Mouse (Mus musculus): ENCODE measurements around the gene Lsm11. TPM values are rescaled to one million over a fixed set of nuclear protein-coding genes. Genes with fewer than 3 reads are reported as not detected.

The Lsm11 gene
- polyA plus RNA-seq, 1 experiment, result 2.1 TPM

- H3K4me1 ChIP-seq (ENCODE audit: control insufficient read depth, insufficient read depth, low read length), result peaks cover 13% of the 10 kb centered on the region
- no peak for DNase-seq
- H3K27ac ChIP-seq (ENCODE audit: insufficient read depth, low read depth, low read length), result no peak overlapping the region
- TF ChIP-seq CTCF (conservative IDR thresholded peaks at IDR 0.05; ENCODE audit: insufficient read depth, insufficient read length, low read depth, low read length), result no peak
- no peak for TF ChIP-seq POLR2A (IDR thresholded peaks at IDR 0.05; ENCODE audit: low read depth, low read length)
- peaks cover 8% of the 10 kb centered on the region for H3K36me3 ChIP-seq (ENCODE audit: control insufficient read depth, insufficient read depth, low read length)
- 33% methylated on average over 11 of the region's 11 CpGs for WGBS
- no peak overlapping the region for H3K4me3 ChIP-seq (ENCODE audit: insufficient read depth, low read depth, low read length)
- no peaks in the 10 kb centered on the region for H3K27me3 ChIP-seq (replicated peaks; ENCODE audit: control insufficient read depth, insufficient read depth, low read length)
Observed at GRCm38 (mm10) chr11:45900233-45901015, 44.3 kb downstream of the Lsm11 start.

GRCm38 (mm10) chr11:45897392-45897791 lies 47.3 kb downstream of the Lsm11 start:
- no peak for TF ChIP-seq POLR2A (IDR thresholded peaks at IDR 0.05; ENCODE audit: low read depth, low read length)
- TF ChIP-seq CTCF (conservative IDR thresholded peaks at IDR 0.05; ENCODE audit: insufficient read depth, insufficient read length, low read depth, low read length), result no peak
- 82% methylated on average over 2 of the region's 2 CpGs for WGBS
- peaks cover 7% of the 10 kb centered on the region for H3K36me3 ChIP-seq (ENCODE audit: control insufficient read depth, insufficient read depth, low read length)

DNA sequence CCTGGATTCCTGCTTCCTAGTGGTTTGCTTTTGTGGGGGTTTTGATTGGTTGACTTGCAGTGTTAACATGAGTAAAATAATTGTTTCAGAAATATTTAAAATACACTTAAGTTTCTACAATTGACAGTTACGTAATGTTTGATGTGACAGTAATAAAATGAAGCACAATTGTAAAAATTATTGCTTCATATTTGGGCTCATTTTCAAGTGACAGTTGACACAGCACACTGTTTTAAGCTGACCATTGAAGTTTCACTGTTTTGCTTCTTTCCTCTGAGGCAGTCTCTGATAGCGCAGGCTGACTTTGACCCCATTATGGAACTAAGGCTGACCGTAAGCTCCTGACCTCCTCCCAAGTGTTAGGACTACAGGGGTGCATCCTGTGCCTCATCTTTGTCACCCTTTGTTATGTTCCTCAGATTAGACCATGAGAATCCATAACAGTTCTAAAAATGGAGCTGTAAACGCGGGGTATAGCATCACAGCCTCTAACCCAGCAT lies 51.8 kb downstream of the Lsm11 start:
- 77% methylated on average over 5 of the region's 5 CpGs for WGBS
- H3K4me1 ChIP-seq (ENCODE audit: control insufficient read depth, insufficient read depth, low read length), result no peaks in the 10 kb centered on the region

More at GRCm38 (mm10) chr11:45897392-45897791, 47.3 kb downstream of the Lsm11 start:
- Histone ChIP-seq H3K4me3 (ENCODE audit: insufficient read depth, low read depth, low read length) (no peak overlapping the region), H3K4me1 (ENCODE audit: control insufficient read depth, insufficient read depth, low read length) (peaks cover 13% of the 10 kb centered on the region), H3K27ac (ENCODE audit: insufficient read depth, low read depth, low read length) (no peak overlapping the region), H3K27me3 (replicated peaks; ENCODE audit: control insufficient read depth, insufficient read depth, low read length) (no peaks in the 10 kb centered on the region)
- DNase-seq, result no peak

DNA sequence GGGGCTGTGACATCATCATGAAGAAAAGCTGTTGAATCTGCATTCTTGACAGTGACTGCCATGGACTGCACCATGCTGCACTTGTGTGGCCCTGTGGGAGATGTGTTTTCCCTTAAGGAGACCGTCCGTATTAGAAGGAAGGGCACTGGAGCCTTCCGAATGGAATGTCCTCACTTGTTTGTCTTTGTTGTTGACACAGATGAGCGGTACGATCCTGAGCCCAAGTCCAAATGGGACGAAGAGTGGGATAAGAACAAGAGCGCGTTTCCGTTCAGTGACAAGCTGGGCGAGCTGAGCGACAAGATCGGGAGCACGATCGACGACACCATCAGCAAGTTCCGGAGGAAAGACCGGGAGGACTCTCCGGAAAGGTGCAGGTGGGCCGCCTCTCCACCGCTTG lies 54.3 kb downstream of the Lsm11 start:
- H3K4me1 ChIP-seq (ENCODE audit: control insufficient read depth, insufficient read depth, low read length), result no peaks in the 10 kb centered on the region
- H3K36me3 ChIP-seq (ENCODE audit: control insufficient read depth, insufficient read depth, low read length), result peaks cover 10% of the 10 kb centered on the region
- TF ChIP-seq CTCF (conservative IDR thresholded peaks at IDR 0.05; ENCODE audit: insufficient read depth, insufficient read length, low read depth, low read length) (no peak), POLR2A (IDR thresholded peaks at IDR 0.05; ENCODE audit: low read depth, low read length) (no peak)
- WGBS, result 88% methylated on average over 20 of the region's 20 CpGs
- H3K27ac ChIP-seq (ENCODE audit: insufficient read depth, low read depth, low read length), result no peak overlapping the region
- no peak for DNase-seq
- no peaks in the 10 kb centered on the region for H3K27me3 ChIP-seq (replicated peaks; ENCODE audit: control insufficient read depth, insufficient read depth, low read length)
- H3K4me3 ChIP-seq (ENCODE audit: insufficient read depth, low read depth, low read length), result no peak overlapping the region

More for the DNA sequence above, 51.8 kb downstream of the Lsm11 start:
- peaks cover 12% of the 10 kb centered on the region for H3K36me3 ChIP-seq (ENCODE audit: control insufficient read depth, insufficient read depth, low read length)
- H3K27ac ChIP-seq (ENCODE audit: insufficient read depth, low read depth, low read length), result no peak overlapping the region
- no peak overlapping the region for H3K4me3 ChIP-seq (ENCODE audit: insufficient read depth, low read depth, low read length)
- DNase-seq, result no peak
- TF ChIP-seq CTCF (conservative IDR thresholded peaks at IDR 0.05; ENCODE audit: insufficient read depth, insufficient read length, low read depth, low read length), result no peak
- TF ChIP-seq POLR2A (IDR thresholded peaks at IDR 0.05; ENCODE audit: low read depth, low read length), result no peak
- no peaks in the 10 kb centered on the region for H3K27me3 ChIP-seq (replicated peaks; ENCODE audit: control insufficient read depth, insufficient read depth, low read length)

DNA sequence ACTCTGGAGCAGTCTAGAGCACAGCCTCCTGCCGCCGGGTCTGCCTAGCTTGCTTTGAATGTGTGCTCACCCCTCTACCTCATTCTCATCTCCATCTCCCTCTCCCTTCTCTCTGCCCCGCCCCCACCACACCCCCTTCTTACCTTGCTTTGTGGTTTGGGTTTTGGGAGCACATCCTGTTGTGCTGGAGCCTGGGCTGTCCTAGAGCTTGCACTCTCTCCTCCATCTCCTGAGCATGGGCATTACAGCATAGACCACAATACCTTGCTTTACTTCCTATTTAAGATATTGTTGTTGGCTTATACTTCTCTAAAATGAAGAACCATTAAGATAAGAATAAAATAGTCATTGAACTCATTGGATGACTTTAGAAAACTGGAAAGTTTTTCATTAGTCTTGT lies 54.8 kb downstream of the Lsm11 start:
- WGBS, result 89% methylated on average over 3 of the region's 3 CpGs
- DNase-seq, result no peak
- Histone ChIP-seq H3K4me1 (ENCODE audit: control insufficient read depth, insufficient read depth, low read length) (no peaks in the 10 kb centered on the region), H3K36me3 (ENCODE audit: control insufficient read depth, insufficient read depth, low read length) (peaks cover 10% of the 10 kb centered on the region), H3K27me3 (replicated peaks; ENCODE audit: control insufficient read depth, insufficient read depth, low read length) (no peaks in the 10 kb centered on the region), H3K27ac (ENCODE audit: insufficient read depth, low read depth, low read length) (no peak overlapping the region), H3K4me3 (ENCODE audit: insufficient read depth, low read depth, low read length) (no peak overlapping the region)
- TF ChIP-seq CTCF (conservative IDR thresholded peaks at IDR 0.05; ENCODE audit: insufficient read depth, insufficient read length, low read depth, low read length) (no peak), POLR2A (IDR thresholded peaks at IDR 0.05; ENCODE audit: low read depth, low read length) (no peak)

DNA sequence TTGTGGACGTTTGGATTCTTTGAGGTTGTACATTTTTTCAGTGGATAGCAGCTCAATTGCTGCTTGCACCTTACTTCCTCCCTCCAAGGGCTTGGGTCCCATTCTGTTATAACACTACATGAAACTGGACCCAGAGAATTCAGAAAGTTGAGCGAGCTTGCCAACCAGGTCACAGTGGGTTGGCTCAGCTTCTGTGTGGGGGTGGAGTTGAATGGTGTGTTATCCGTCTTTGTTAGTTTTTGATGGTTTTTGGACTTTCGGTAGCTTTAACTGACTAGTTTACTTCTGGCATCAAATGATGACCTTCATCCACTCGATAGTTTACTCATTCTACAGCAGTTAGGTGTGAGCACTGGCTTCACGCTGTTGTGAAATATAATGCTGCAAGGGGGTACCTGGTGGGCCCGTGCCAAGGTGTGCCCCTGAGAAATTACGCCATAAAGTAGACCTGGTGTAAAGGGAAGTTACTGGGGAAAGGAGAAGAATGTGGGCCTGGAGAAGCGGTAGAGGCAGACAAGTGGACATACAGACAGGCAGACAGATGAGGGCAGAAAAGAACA lies 56.2 kb downstream of the Lsm11 start:
- 78% methylated on average over 9 of the region's 9 CpGs for WGBS
- no peak overlapping the region for H3K4me3 ChIP-seq (ENCODE audit: insufficient read depth, low read depth, low read length)
- peaks cover 14% of the 10 kb centered on the region for H3K36me3 ChIP-seq (ENCODE audit: control insufficient read depth, insufficient read depth, low read length)
- TF ChIP-seq POLR2A (IDR thresholded peaks at IDR 0.05; ENCODE audit: low read depth, low read length) (no peak), CTCF (conservative IDR thresholded peaks at IDR 0.05; ENCODE audit: insufficient read depth, insufficient read length, low read depth, low read length) (no peak)
- DNase-seq, result no peak
- peaks cover 4% of the 10 kb centered on the region for H3K4me1 ChIP-seq (ENCODE audit: control insufficient read depth, insufficient read depth, low read length)
- no peaks in the 10 kb centered on the region for H3K27me3 ChIP-seq (replicated peaks; ENCODE audit: control insufficient read depth, insufficient read depth, low read length)
- H3K27ac ChIP-seq (ENCODE audit: insufficient read depth, low read depth, low read length), result no peak overlapping the region

- WGBS, result 83% methylated on average over 5 of the region's 5 CpGs
- no peak overlapping the region for H3K4me3 ChIP-seq (ENCODE audit: insufficient read depth, low read depth, low read length)
- H3K4me1 ChIP-seq (ENCODE audit: control insufficient read depth, insufficient read depth, low read length), result peaks cover 12% of the 10 kb centered on the region
- H3K27me3 ChIP-seq (replicated peaks; ENCODE audit: control insufficient read depth, insufficient read depth, low read length), result no peaks in the 10 kb centered on the region
- no peak overlapping the region for H3K27ac ChIP-seq (ENCODE audit: insufficient read depth, low read depth, low read length)
- TF ChIP-seq CTCF (conservative IDR thresholded peaks at IDR 0.05; ENCODE audit: insufficient read depth, insufficient read length, low read depth, low read length), result no peak
- no peak for TF ChIP-seq POLR2A (IDR thresholded peaks at IDR 0.05; ENCODE audit: low read depth, low read length)
- peaks cover 10% of the 10 kb centered on the region for H3K36me3 ChIP-seq (ENCODE audit: control insufficient read depth, insufficient read depth, low read length)
- no peak for DNase-seq
Observed at GRCm38 (mm10) chr11:45886596-45886995, 58.1 kb downstream of the Lsm11 start.

Measured in kidney, adult 2 months (tissue).